Mouse (Mus musculus) T-helper 1 cell (primary cell): ENCODE results near the gene Olfr1458.

Source experiments
- in situ Hi-C: fragments of 300-600 bp; cut with MboI, MseI; formaldehyde crosslinking; loops from one replicate; pipeline ENCODE4 v1.15.1; 2025; ENCODE audit warnings: high pct_unique_total_duplicates

The Olfr1458 gene

GRCm38 (mm10) chr19:13106675-13107074 is at the start of gene Olfr1458:
Gene Olfr1458, minus strand, starts transcription at chr19:13106775.
- in situ Hi-C loops = no loop called here

GRCm38 (mm10) chr19:13149449-13149848 is 42.9 kb upstream of the Olfr1458 start, which contains the start of gene Olfr1459:
Gene Olfr1459, minus strand, starts transcription at chr19:13149549.
- in situ Hi-C loops = no loop called here

GRCm38 (mm10) chr19:13097791-13098190 is 8.8 kb downstream of the Olfr1458 start, which contains the start of gene Olfr1457:
Gene Olfr1457, minus strand, starts transcription at chr19:13097891.
- in situ Hi-C loops = no loop called here

- in situ Hi-C loops = no loop called here
These were observed 12.7 kb downstream of the Olfr1458 start for GRCm38 (mm10) chr19:13093908-13094307.

- in situ Hi-C loops = no loop called here
These were observed 46.3 kb downstream of the Olfr1458 start, which contains the start of gene Olfr1454 for GRCm38 (mm10) chr19:13060310-13060709. Gene Olfr1454, plus strand, starts transcription at chr19:13060610.
